Mouse (Mus musculus) stomach, postnatal 0 days (tissue): ENCODE measurements around the gene Tenm2. TPM values are rescaled to one million over a fixed set of nuclear protein-coding genes. Genes with fewer than 3 reads are reported as not detected.

ENCODE experiments used
- ATAC-seq: fragments of 200-750 bp; cut with Nextera tagmentation; 2 replicates; pipeline ENCODE4 v1.8.0; 2017; ENCODE audit not compliant: low FRiP score, low TSS enrichment
- DNase-seq: peaks from one replicate; pipeline ENCODE4 v3.0.0-alpha.2; 2016; ENCODE audit warnings: low spot score
- H3K27ac ChIP-seq: fragments of 300-500 bp; sonication (generic); replicated peaks from 2 replicates; pipeline ENCODE4 v1.5.1; 2014; ENCODE audit warnings: mild to moderate bottlenecking, control low read depth
- H3K27me3 ChIP-seq: fragments of 300-500 bp; sonication (generic); 2 replicates; pipeline ENCODE4 v1.6.1; 2014; ENCODE audit warnings: low read length; ENCODE audit not compliant: control insufficient read depth, insufficient read depth
- H3K36me3 ChIP-seq: fragments of 300-500 bp; sonication (generic); 2 replicates; pipeline ENCODE4 v1.6.1; 2014; ENCODE audit warnings: low read length, mixed read lengths; ENCODE audit not compliant: control insufficient read depth, insufficient read depth
- H3K4me1 ChIP-seq: fragments of 300-500 bp; sonication (generic); replicated peaks from 2 replicates; pipeline ENCODE4 v1.6.1; 2014; ENCODE audit warnings: antibody characterized with exemption; ENCODE audit not compliant: control insufficient read depth, insufficient read depth
- H3K4me2 ChIP-seq: fragments of 300-500 bp; sonication (generic); replicated peaks from 2 replicates; pipeline ENCODE4 v1.6.1; 2014; ENCODE audit warnings: low read depth, mild to moderate bottlenecking, control low read depth, moderate library complexity
- H3K4me3 ChIP-seq: fragments of 300-500 bp; sonication (generic); 2 replicates; pipeline ENCODE4 v1.5.1; 2014; ENCODE audit warnings: low read depth, low read length, control low read depth
- H3K9ac ChIP-seq: fragments of 300-500 bp; sonication (generic); 2 replicates; pipeline ENCODE4 v1.6.1; 2014; ENCODE audit warnings: mild to moderate bottlenecking, low read length, control low read depth, mixed read lengths
- H3K9me3 ChIP-seq: fragments of 300-500 bp; sonication (generic); 2 replicates; pipeline ENCODE4 v1.6.1; 2016; ENCODE audit warnings: low read length; ENCODE audit not compliant: control insufficient read depth
- CTCF ChIP-seq: IDR thresholded peaks from 2 replicates; pipeline ENCODE4 v1.5.1; 2016; ENCODE audit warnings: antibody characterized with exemption, low read depth, mild to moderate bottlenecking, moderate library complexity
- EP300 ChIP-seq: optimal IDR thresholded peaks from 2 replicates; pipeline ENCODE3; 2016; ENCODE audit warnings: antibody characterized with exemption
- WGBS: fragments of 180-500 bp; shearing (Covaris S2); extraction: QIAGEN DNeasy Blood & Tissue Kit; methylation state at CpG from one replicate; pipeline ENCODE4 v1.1.7; 2014; 5-methylcytosine and 5-hydroxymethylcytosine counted together
- polyA plus RNA-seq: library from polyadenylated mRNA; unstranded; fragments of >200 nt; fragmentation: Nextera tagmentation; extraction: Ambion mirVana; gene quantifications from 2 replicates; pipeline ENCODE4 v1.2.1, GENCODE M21; 2015

The Tenm2 gene
- polyA plus RNA-seq, 1 experiment from 2014 or later = 3.6 TPM

GRCm38 (mm10) chr11:36332222-36332621 is 903.5 kb downstream of the Tenm2 start:
- Histone ChIP-seq H3K27me3 (no peaks in the 10 kb centered on the region), H3K36me3 (no peaks in the 10 kb centered on the region), H3K9me3 (no peaks in the 10 kb centered on the region), H3K4me2 (no peak overlapping the region), H3K4me3 (no peak overlapping the region), H3K27ac (no peak overlapping the region), H3K4me1 (no peaks in the 10 kb centered on the region), H3K9ac (no peak overlapping the region)
- 70% methylated on average over 12 of the region's 12 CpGs for WGBS
- ATAC-seq (no peak), DNase-seq (no peak)
- TF ChIP-seq CTCF (no peak), EP300 (no peak)

DNA sequence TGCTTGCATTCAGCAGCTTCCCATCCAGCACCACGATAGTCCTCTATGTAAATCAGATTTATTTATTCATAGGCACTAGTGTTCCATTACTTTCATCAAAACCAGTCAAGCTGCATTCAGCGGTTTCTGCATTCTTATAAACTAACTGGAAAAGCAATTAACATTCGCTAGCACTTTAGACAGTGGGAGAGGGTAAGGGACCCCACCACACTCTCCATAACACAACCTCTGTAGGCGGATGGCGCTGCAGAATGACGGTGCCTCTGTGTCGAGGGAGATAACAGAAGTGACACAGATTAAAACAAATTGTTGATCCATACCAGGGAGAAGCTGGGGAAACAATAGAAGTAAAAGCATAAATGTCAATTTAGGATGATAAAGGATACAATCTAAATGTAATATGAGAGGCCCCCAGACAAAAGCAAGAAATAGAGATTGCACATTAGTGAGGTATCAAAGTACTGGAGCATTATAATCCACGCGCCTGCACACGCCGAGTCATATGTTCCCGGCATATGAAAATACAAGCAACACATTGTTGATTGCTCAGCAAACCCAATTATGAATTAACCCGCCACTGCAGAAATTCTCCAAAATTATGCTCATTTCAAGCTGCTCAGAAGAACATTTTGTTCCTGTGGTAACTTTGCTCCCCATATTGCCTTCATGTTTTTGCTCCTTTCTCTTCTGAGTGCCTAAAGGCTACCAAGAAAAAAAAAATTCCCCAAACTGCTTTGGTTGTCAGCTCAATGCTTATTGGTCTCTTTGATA is 904.2 kb downstream of the Tenm2 start:
- H3K36me3 ChIP-seq = no peaks in the 10 kb centered on the region
- no peak for ATAC-seq
- no peaks in the 10 kb centered on the region for H3K4me1 ChIP-seq
- no peaks in the 10 kb centered on the region for H3K27me3 ChIP-seq
- no peak for DNase-seq
- WGBS = 57% methylated on average over 13 of the region's 13 CpGs
- no peak for TF ChIP-seq EP300
- TF ChIP-seq CTCF = no peak
- H3K4me2 ChIP-seq = no peak overlapping the region
- no peak overlapping the region for H3K9ac ChIP-seq
- no peaks in the 10 kb centered on the region for H3K9me3 ChIP-seq
- H3K4me3 ChIP-seq = no peak overlapping the region
- H3K27ac ChIP-seq = no peak overlapping the region

DNA sequence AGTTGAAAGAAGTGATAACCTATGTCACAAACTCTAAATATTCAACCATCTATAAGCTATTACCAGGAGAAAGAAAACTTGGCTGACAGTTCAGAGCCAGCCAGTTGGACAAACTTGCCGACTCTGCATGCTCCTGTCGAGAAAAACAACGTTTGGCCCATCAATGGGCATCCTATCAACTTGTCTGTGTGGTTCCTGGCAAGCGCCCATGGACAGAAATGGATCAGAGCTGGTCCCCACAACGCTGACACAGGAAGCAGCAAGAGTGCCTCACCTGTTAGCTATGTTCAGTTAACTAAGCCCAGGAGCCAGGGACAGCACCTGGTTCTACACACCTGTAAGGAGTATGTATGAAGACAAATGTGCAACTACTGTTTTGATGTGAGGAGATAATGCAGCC is 908.5 kb downstream of the Tenm2 start:
- H3K4me1 ChIP-seq = no peaks in the 10 kb centered on the region
- H3K27me3 ChIP-seq = no peaks in the 10 kb centered on the region
- TF ChIP-seq CTCF = no peak
- no peaks in the 10 kb centered on the region for H3K9me3 ChIP-seq
- no peak overlapping the region for H3K4me3 ChIP-seq
- no peak overlapping the region for H3K9ac ChIP-seq
- no peak overlapping the region for H3K27ac ChIP-seq
- DNase-seq (no peak), ATAC-seq (no peak)
- 68% methylated on average over 5 of the region's 5 CpGs for WGBS
- no peaks in the 10 kb centered on the region for H3K36me3 ChIP-seq
- no peak overlapping the region for H3K4me2 ChIP-seq

DNA sequence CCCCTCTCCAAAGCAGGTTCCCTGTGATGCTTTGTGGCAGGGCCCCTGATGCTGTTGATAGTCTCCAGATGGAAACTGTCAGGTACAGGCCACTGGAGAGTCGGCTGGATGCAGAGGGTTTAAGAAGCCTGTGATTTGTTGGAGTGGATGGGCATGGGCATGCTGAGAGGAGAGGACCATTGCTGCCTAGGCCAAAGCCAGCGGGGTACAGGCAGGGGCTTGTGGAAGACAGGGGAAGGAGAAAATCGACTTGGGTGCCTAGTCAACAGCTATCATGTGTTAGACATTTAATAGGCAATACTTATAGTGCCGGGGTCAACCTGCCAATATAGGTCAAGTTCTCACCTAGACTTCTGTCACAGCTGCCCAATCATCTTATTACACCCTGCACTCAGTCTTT is 926.4 kb downstream of the Tenm2 start:
- no peaks in the 10 kb centered on the region for H3K27me3 ChIP-seq
- DNase-seq = no peak
- no peak overlapping the region for H3K9ac ChIP-seq
- WGBS = 68% methylated on average over 4 of the region's 4 CpGs
- no peak overlapping the region for H3K4me2 ChIP-seq
- TF ChIP-seq CTCF (no peak), EP300 (no peak)
- no peaks in the 10 kb centered on the region for H3K36me3 ChIP-seq
- H3K27ac ChIP-seq = no peak overlapping the region
- no peak for ATAC-seq
- H3K9me3 ChIP-seq = no peaks in the 10 kb centered on the region
- H3K4me1 ChIP-seq = no peaks in the 10 kb centered on the region
- no peak overlapping the region for H3K4me3 ChIP-seq

DNA sequence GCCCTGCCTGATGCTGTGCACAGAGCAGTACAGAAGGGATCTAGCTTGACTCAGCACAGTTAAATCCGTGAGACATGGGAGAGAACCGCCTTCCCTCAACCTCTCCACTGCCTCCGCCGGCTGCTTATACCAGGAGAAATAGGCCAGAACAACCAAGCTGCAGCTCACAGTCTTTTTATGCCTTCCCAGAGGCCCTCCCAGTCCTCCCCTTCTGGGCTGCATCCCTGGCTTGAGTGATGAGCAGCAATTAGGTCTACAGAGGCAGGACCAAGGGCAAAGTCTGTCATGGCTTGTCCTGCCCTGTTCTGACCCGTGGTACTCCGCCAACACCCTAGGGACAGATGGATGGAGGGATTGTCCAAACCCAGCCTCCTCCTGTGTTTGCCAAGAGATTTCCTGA is 928.5 kb downstream of the Tenm2 start:
- H3K36me3 ChIP-seq = no peaks in the 10 kb centered on the region
- H3K9me3 ChIP-seq = no peaks in the 10 kb centered on the region
- DNase-seq (no peak), ATAC-seq (no peak)
- no peaks in the 10 kb centered on the region for H3K4me1 ChIP-seq
- TF ChIP-seq CTCF (no peak), EP300 (no peak)
- H3K9ac ChIP-seq = no peak overlapping the region
- 69% methylated on average over 6 of the region's 6 CpGs for WGBS
- no peak overlapping the region for H3K4me2 ChIP-seq
- H3K27ac ChIP-seq = no peak overlapping the region
- H3K27me3 ChIP-seq = no peaks in the 10 kb centered on the region
- H3K4me3 ChIP-seq = no peak overlapping the region

DNA sequence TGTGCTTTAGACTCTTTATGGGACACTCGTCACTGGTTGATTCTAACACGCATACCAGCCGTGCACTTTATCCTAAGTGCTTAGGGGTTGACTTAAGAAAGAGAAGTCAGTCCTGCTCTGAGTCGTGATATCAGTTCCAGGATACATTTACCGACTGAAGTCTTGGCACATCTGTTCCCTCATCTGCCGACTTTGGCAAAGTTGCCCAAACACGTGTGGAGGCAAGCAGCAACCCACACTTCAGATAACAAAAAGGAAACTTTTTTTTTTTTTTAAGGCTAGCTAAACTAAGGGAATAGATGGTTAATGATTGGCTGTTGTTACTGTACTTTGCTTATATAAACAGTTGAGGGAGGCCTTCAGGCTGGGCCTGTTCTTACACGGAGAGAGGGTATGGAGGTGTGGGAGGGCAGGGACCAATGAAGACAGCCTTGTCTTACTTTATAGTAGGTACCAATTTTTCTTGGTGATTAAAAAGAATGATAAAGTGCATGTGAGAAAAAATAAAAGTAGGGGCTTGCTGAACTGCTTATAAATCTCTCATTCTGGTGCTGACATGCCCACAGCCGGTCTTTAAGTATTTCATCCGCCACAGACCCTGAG is 930.3 kb downstream of the Tenm2 start:
- H3K27me3 ChIP-seq = no peaks in the 10 kb centered on the region
- H3K27ac ChIP-seq = no peak overlapping the region
- H3K4me1 ChIP-seq = no peaks in the 10 kb centered on the region
- ATAC-seq = no peak
- no peaks in the 10 kb centered on the region for H3K36me3 ChIP-seq
- WGBS = 51% methylated on average over 10 of the region's 10 CpGs
- no peak for DNase-seq
- no peaks in the 10 kb centered on the region for H3K9me3 ChIP-seq
- no peak for TF ChIP-seq CTCF
- no peak for TF ChIP-seq EP300
- no peak overlapping the region for H3K4me3 ChIP-seq
- H3K4me2 ChIP-seq = no peak overlapping the region
- no peak overlapping the region for H3K9ac ChIP-seq
